Mouse (Mus musculus): Measurements from ENCODE around the gene Ppil3.

GRCm38 (mm10) chr1:58407321-58407720, 38.0 kb downstream of the Ppil3 start:
- no peak for TF ChIP-seq POLR2A (IDR thresholded peaks at IDR 0.05; ENCODE audit: borderline replicate concordance, control insufficient read depth, low read depth, low read length)
- TF ChIP-seq CTCF (IDR thresholded peaks at IDR 0.05; ENCODE audit: control insufficient read depth, insufficient read depth, low read length): no peak

All from bone marrow, adult 2 months (tissue).